In the genomic region with DNA sequence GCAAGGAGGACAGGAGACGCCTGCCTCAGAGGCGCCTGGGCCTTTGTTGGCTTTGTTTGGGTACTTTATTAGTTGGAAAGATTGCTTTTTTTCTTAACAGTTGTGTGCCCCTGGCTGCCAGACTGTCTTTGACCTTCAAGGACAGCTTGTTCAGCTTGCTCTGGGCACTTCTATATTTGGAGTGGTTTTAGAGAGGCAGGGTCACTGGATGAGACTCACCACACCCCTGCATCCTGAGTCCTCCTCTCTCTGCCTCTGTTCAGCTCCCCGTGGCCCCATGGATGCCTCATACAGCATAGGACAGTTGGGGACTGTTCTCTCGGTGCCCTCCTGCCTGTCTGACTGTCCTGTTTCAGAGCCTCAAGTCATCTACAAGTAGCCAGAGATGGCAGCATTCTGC, we compare ENCODE assay signal across 18 mouse cellular contexts. TPM values are rescaled to one million over a fixed set of nuclear protein-coding genes. Genes with fewer than 3 reads are reported as not detected.
DNase-seq lines count a peak whose midpoint lies in the region; ATAC-seq and TF ChIP-seq lines count a peak whose summit lies in the region.
"Had no signal": no experiment of that assay in that cellular context is flagged by ENCODE, and none has a peak within 500 bp of the region (broad histone marks: within the 10 kb centered on the region; RNA-seq: fewer than 3 reads in every experiment).

No protein-coding gene starts in this region.

- H3K4me3 ChIP-seq in gastrocnemius, adult 2 months = no peak overlapping the region
- H3K4me3 ChIP-seq in heart, embryonic 15.5 days = no peak overlapping the region
- H3K4me3 ChIP-seq in lung, postnatal 0 days (ENCODE audit: low read depth, low read length) = no peak overlapping the region
- no peak overlapping the region for H3K4me3 ChIP-seq in cortical plate, adult 2 months (ENCODE audit: insufficient read depth, low read length)
- H3K4me3 ChIP-seq: erythroblast, embryonic 14.5 days; forebrain, embryonic 13.5 days; hindbrain, embryonic 10.5 days; limb, embryonic 12.5 days; liver, embryonic 13.5 days; neural tube, embryonic 15.5 days had no signal

- H3K27me3 ChIP-seq in heart, embryonic 15.5 days = no peaks in the 10 kb centered on the region; the same call in 1 of the 2 replicates
- H3K27me3 ChIP-seq in lung, postnatal 0 days (replicated peaks; ENCODE audit: insufficient read depth, low read length) = no peaks in the 10 kb centered on the region
- H3K27me3 ChIP-seq: liver, embryonic 13.5 days had no signal

- no peak overlapping the region for H3K4me2 ChIP-seq in heart, embryonic 15.5 days
- no peak overlapping the region for H3K4me2 ChIP-seq in lung, postnatal 0 days (replicated peaks; ENCODE audit: low read depth, low read length)
- H3K4me2 ChIP-seq: forebrain, embryonic 13.5 days; limb, embryonic 12.5 days; liver, embryonic 13.5 days; lung, embryonic 14.5 days; midbrain, embryonic 11.5 days; neural tube, embryonic 15.5 days had no signal

- intact Hi-C loops in gastrocnemius, adult 2 months (cut with DNase I) = loop anchor here (2.0 kb wide), 2 partner anchors 38 to 64 kb away; partner anchors contain the start of gene Ablim2
- intact Hi-C loops in heart, postnatal 25 days (cut with DNase I) = loop anchor here (5.0 kb wide), 1 partner anchor 62 kb away; no protein-coding TSS in a partner anchor

- TF ChIP-seq CTCF in gastrocnemius, adult 2 months (IDR thresholded peaks at IDR 0.05) = no peak
- no peak for TF ChIP-seq CTCF in lung, postnatal 0 days (IDR thresholded peaks at IDR 0.05)
- no peak for TF ChIP-seq CTCF in cortical plate, adult 2 months (IDR thresholded peaks at IDR 0.05; ENCODE audit: extremely low read depth, insufficient read depth, low read length)

- TF ChIP-seq POLR2A in cortical plate, adult 2 months (IDR thresholded peaks at IDR 0.05; ENCODE audit: extremely low read depth, insufficient read depth, low read length) = no peak

- no peaks in the 10 kb centered on the region for H3K9me3 ChIP-seq in heart, embryonic 15.5 days (replicated peaks)
- no peaks in the 10 kb centered on the region for H3K9me3 ChIP-seq in lung, postnatal 0 days (ENCODE audit: low read length)
- H3K9me3 ChIP-seq: forebrain, embryonic 13.5 days; hindbrain, embryonic 10.5 days; limb, embryonic 12.5 days; liver, embryonic 13.5 days; neural tube, embryonic 15.5 days had no signal

- WGBS in heart, embryonic 15.5 days = 49% methylated on average over 4 of the region's 4 CpGs
- WGBS in lung, postnatal 0 days = 64% methylated on average over 4 of the region's 4 CpGs

- TF ChIP-seq EP300 in lung, postnatal 0 days (IDR thresholded peaks at IDR 0.05) = no peak

- H3K4me1 ChIP-seq in heart, embryonic 15.5 days (replicated peaks) = peaks cover 27% of the 10 kb centered on the region
- H3K4me1 ChIP-seq in lung, postnatal 0 days (ENCODE audit: insufficient read depth, low read depth, low read length) = no peaks in the 10 kb centered on the region
- H3K4me1 ChIP-seq in cortical plate, adult 2 months (ENCODE audit: control insufficient read depth, insufficient read depth, low read length) = peaks cover 19% of the 10 kb centered on the region
- H3K4me1 ChIP-seq: forebrain, embryonic 13.5 days; neural tube, embryonic 15.5 days had no signal

- H3K36me3 ChIP-seq in heart, embryonic 15.5 days = no peaks in the 10 kb centered on the region
- H3K36me3 ChIP-seq in lung, postnatal 0 days (ENCODE audit: insufficient read depth, low read length) = no peaks in the 10 kb centered on the region
- H3K36me3 ChIP-seq: hindbrain, embryonic 10.5 days; limb, embryonic 12.5 days; liver, embryonic 13.5 days; neural tube, embryonic 15.5 days had no signal

- DNase-seq in gastrocnemius, adult 2 months = peak; percentile 23
- DNase-seq in gastrocnemius, adult 8-10 months (ENCODE audit: low spot score in 2 of 2) = no peak
- no peak for DNase-seq in heart, postnatal 25 days (ENCODE audit: low spot score)
- peak; percentile 4 for DNase-seq in lung, postnatal 14 days
- DNase-seq in lung, postnatal 0 days (ENCODE audit: low spot score) = no peak
- DNase-seq in kidney, postnatal 14 days = no peak

- H3K9ac ChIP-seq in heart, embryonic 15.5 days = no peak overlapping the region
- H3K9ac ChIP-seq in lung, postnatal 0 days (replicated peaks; ENCODE audit: low read depth) = no peak overlapping the region
- H3K9ac ChIP-seq: forebrain, embryonic 13.5 days; limb, embryonic 12.5 days; liver, embryonic 13.5 days; lung, embryonic 14.5 days; neural tube, embryonic 15.5 days had no signal

- peak overlapping the region; percentile 88 for H3K27ac ChIP-seq in gastrocnemius, adult 2 months
- H3K27ac ChIP-seq in heart, embryonic 15.5 days = peak overlapping the region; percentile 56
- no peak overlapping the region for H3K27ac ChIP-seq in lung, postnatal 0 days (ENCODE audit: low read length)
- 0 out of 2 replicates have a peak overlapping the region, but pooled peaks have one; percentile 5 for H3K27ac ChIP-seq in cortical plate, adult 2 months (ENCODE audit: insufficient read depth, low read length)
- H3K27ac ChIP-seq: forebrain, embryonic 13.5 days; limb, embryonic 12.5 days; liver, embryonic 13.5 days; macrophage; neural tube, embryonic 15.5 days had no signal

- peak; percentile 37; the same call in 1 of the 2 replicates for ATAC-seq in heart, embryonic 15.5 days (replicated peaks; ENCODE audit: insufficient number of reproducible peaks, insufficient read depth, low FRiP score, low read depth)
- no peak for ATAC-seq in lung, postnatal 0 days

RNA-seq across cellular contexts. Expression of gene Ablim2, which starts 37.3 kb away (rescaled TPM):
- 10 to 100 TPM; 40.7 to 42.5 TPM for total RNA-seq in gastrocnemius, adult 2 months (2021)
- total RNA-seq in gastrocnemius, adult 8-10 months (2022) = 10 to 100 TPM; 36.1 to 43.4 (median 40.7) TPM
- 4.3 and 5.3 TPM in 2 replicates for polyA plus RNA-seq in heart, embryonic 15.5 days (2015; fragmentation: Nextera tagmentation; extraction: Ambion mirVana)
- 10 to 100 TPM; 14.9 to 16.0 TPM for total RNA-seq in heart, postnatal 25 days (2021)
- 0.74 and 0.75 TPM in 2 replicates for polyA plus RNA-seq in lung, postnatal 0 days (2015; fragmentation: Nextera tagmentation; extraction: Ambion mirVana)
- 145 and 176 TPM in 2 replicates for polyA plus RNA-seq in cortical plate, adult 2 months (2012; rRNA removed)
- total RNA-seq: MEL had no signal
- polyA plus RNA-seq: erythroblast, embryonic 14.5 days had no signal

RNA-seq across cellular contexts. Expression of gene Sh3tc1, which starts 55.2 kb away (rescaled TPM):
- total RNA-seq in gastrocnemius, adult 2 months (2021) = 1 to 10 TPM; 2.2 to 2.4 TPM
- total RNA-seq in gastrocnemius, adult 8-10 months (2022) = 1 to 10 TPM; 1.4 to 2.9 (median 1.9) TPM
- polyA plus RNA-seq in heart, embryonic 15.5 days (2015; fragmentation: Nextera tagmentation; extraction: Ambion mirVana) = 8.6 and 10.9 TPM in 2 replicates
- 10 to 100 TPM in 1 of 2 experiments, 1 to 10 TPM in 1; 9.7 to 10.5 TPM for total RNA-seq in heart, postnatal 25 days (2021)
- 21.1 and 22.9 TPM in 2 replicates for polyA plus RNA-seq in lung, postnatal 0 days (2015; fragmentation: Nextera tagmentation; extraction: Ambion mirVana)
- polyA plus RNA-seq in cortical plate, adult 2 months (2012; rRNA removed) = 1.2 and 1.4 TPM in 2 replicates
- total RNA-seq: MEL had no signal

Comparison
In these comparisons a context has a peak if more than half of its experiments do, and no peak if none do; other contexts are left out.
1. DNase-seq: peak in gastrocnemius, adult 2 months (single experiment) and lung, postnatal 14 days (single experiment); none in gastrocnemius, adult 8-10 months (0 of 2), heart, postnatal 25 days (single experiment), lung, postnatal 0 days (single experiment) and kidney, postnatal 14 days (single experiment).